Mouse (Mus musculus): ENCODE measurements around the gene Gm42742. TPM values are rescaled to one million over a fixed set of nuclear protein-coding genes. Genes with fewer than 3 reads are reported as not detected.

The Gm42742 gene
- polyA plus RNA-seq (2016; fragmentation: Nextera tagmentation; extraction: Ambion mirVana) = 73.7 and 81.2 TPM in 2 replicates

DNA sequence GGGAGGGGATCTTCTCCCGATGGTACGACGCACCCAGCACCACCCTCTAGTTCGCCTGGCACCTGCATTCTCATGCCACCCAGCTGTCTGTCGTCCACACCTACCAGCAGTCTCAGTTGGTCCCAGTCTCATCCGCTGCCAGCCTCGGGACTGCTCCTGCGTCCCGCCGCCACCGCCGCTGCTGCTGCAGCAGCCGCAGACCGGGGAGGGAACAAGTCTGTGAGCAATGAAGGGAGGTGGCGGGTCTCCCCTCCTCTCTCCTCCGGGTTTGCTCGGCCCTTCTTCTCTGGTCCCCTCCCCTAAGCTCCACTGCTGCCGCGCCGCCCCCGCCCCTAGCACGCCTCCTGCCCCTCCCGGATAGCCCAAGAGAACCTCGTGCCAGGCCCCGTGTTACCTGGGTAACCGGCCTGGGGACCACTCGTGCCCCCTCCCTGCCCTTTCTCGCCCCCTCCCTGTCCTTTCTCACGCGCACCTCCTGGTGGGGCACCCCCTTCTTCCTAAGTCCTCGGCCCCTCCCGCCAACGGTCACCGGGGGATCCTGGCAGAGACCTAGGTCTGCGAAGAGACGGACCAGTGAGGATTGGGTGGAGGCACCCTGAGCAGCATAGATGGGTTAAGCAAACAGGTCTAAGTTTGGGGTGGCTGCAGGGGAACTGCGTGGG, at the start of gene Gm42742, which contains the start of gene Prrt2:
Gene Gm42742, minus strand, starts transcription at position 197 of the 662 bp plus-strand sequence.
Gene Prrt2, minus strand, starts transcription at position 311 of the 662 bp plus-strand sequence.
- H3K27me3 ChIP-seq = no peaks in the 10 kb centered on the region
- peak; percentile 9; the same call in 1 of the 2 replicates for ATAC-seq (ENCODE audit: insufficient number of reproducible peaks, insufficient read depth, low FRiP score, low TSS enrichment, low read depth)
- H3K4me1 ChIP-seq (replicated peaks) = peaks cover 75% of the 10 kb centered on the region
- H3K27ac ChIP-seq = peak within 1 kb of the TSS; percentile 92
- peak within 1 kb of the TSS; percentile 74 for H3K9ac ChIP-seq (replicated peaks)
- peaks cover 40% of the 10 kb centered on the region for H3K36me3 ChIP-seq
- no peaks in the 10 kb centered on the region for H3K9me3 ChIP-seq
- peak within 1 kb of the TSS; percentile 58 for H3K4me3 ChIP-seq (replicated peaks)
- H3K4me2 ChIP-seq = peak within 1 kb of the TSS; percentile 92
- under 1% methylated on average over 37 of the region's 37 CpGs for WGBS

DNA sequence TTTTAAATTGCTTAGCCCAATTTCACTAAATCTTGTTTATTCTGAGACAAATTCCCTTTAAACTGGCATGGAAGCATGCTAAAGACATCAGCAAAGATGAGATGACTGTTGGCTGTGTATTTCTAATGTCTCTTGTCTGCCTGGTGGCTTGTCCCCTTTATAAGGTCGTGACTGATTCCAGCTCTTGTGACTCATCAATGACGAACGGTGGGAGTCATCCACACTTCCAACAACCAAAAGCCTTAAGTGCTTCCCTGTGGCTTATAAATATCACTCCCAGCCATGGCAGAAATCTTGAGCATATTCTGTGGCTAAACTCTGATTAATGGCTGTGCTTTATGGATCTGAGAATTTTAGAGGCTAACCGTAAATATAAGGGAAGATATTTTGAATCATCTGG, 45.4 kb upstream of the Gm42742 start:
- 75% methylated on average over 4 of the region's 4 CpGs for WGBS
- H3K4me3 ChIP-seq (replicated peaks) = no peak overlapping the region
- H3K27ac ChIP-seq = no peak overlapping the region
- no peak for ATAC-seq (ENCODE audit: insufficient number of reproducible peaks, insufficient read depth, low FRiP score, low TSS enrichment, low read depth)
- no peak overlapping the region for H3K4me2 ChIP-seq
- no peaks in the 10 kb centered on the region for H3K4me1 ChIP-seq (replicated peaks)
- 0 out of 2 replicates have a peak, but pooled peaks cover 3% of the 10 kb centered on the region for H3K9me3 ChIP-seq
- 0 out of 2 replicates have a peak, but pooled peaks cover 3% of the 10 kb centered on the region for H3K27me3 ChIP-seq
- no peaks in the 10 kb centered on the region for H3K36me3 ChIP-seq
- H3K9ac ChIP-seq (replicated peaks) = no peak overlapping the region

DNA sequence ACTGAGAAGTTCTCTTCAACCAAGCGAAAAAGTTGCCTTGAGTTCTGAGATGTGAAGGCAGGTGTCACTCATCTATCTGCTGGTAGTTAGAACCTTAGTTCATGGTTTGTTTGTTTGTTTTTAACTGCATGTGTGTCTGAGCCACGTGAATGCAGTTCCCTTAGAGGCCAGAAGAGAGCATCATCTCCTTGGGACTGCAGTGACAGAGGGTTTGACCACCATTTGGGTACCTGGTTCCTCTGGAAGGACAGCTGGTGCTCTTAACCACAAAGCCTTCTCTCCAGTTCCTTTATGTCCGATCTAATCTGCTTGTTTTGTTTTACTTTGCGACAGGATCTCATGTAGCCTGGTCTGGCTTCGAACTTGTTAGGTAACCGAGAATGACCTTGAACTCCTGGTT, 44.6 kb upstream of the Gm42742 start:
- H3K36me3 ChIP-seq = no peaks in the 10 kb centered on the region
- no peak overlapping the region for H3K9ac ChIP-seq (replicated peaks)
- no peak overlapping the region for H3K4me3 ChIP-seq (replicated peaks)
- H3K9me3 ChIP-seq = 0 out of 2 replicates have a peak, but pooled peaks cover 3% of the 10 kb centered on the region
- WGBS = 86% methylated on average over 6 of the region's 6 CpGs
- H3K27ac ChIP-seq = no peak overlapping the region
- 0 out of 2 replicates have a peak, but pooled peaks cover 4% of the 10 kb centered on the region for H3K27me3 ChIP-seq
- no peak for ATAC-seq (ENCODE audit: insufficient number of reproducible peaks, insufficient read depth, low FRiP score, low TSS enrichment, low read depth)
- no peak overlapping the region for H3K4me2 ChIP-seq
- no peaks in the 10 kb centered on the region for H3K4me1 ChIP-seq (replicated peaks)

DNA sequence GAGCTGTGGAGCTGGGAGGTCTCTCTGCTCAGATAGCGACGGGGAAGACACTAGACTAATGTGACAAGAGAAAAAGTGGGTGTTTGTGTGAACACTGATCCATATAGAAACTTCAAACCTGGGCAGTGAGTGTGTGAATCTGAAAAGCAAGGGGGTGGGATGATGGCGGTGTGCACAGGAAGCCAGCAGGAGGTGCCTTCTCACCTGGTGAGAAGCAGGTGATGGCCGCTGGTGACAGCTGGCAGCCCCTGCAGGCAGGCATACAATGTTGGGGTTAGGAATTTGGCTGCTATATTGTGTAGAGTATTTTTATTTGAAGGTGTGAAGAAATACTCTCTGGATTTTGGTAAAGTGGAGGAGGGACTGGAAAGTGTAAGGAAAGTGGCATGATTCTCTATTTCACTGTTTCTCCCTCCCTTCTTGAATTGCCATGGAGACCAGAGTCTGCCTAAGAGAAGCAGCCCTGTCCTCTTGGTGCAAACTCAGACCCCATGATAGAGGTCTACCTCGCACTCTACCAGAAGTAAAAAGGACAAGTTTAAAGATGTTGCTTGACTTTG, 34.2 kb upstream of the Gm42742 start:
- no peaks in the 10 kb centered on the region for H3K36me3 ChIP-seq
- ATAC-seq (ENCODE audit: insufficient number of reproducible peaks, insufficient read depth, low FRiP score, low TSS enrichment, low read depth) = no peak
- H3K9me3 ChIP-seq = no peaks in the 10 kb centered on the region
- H3K9ac ChIP-seq (replicated peaks) = no peak overlapping the region
- H3K4me3 ChIP-seq (replicated peaks) = no peak overlapping the region
- no peaks in the 10 kb centered on the region for H3K4me1 ChIP-seq (replicated peaks)
- 78% methylated on average over 5 of the region's 5 CpGs for WGBS
- H3K4me2 ChIP-seq = no peak overlapping the region
- H3K27me3 ChIP-seq = peaks cover 3% of the 10 kb centered on the region; the same call in 1 of the 2 replicates
- no peak overlapping the region for H3K27ac ChIP-seq

DNA sequence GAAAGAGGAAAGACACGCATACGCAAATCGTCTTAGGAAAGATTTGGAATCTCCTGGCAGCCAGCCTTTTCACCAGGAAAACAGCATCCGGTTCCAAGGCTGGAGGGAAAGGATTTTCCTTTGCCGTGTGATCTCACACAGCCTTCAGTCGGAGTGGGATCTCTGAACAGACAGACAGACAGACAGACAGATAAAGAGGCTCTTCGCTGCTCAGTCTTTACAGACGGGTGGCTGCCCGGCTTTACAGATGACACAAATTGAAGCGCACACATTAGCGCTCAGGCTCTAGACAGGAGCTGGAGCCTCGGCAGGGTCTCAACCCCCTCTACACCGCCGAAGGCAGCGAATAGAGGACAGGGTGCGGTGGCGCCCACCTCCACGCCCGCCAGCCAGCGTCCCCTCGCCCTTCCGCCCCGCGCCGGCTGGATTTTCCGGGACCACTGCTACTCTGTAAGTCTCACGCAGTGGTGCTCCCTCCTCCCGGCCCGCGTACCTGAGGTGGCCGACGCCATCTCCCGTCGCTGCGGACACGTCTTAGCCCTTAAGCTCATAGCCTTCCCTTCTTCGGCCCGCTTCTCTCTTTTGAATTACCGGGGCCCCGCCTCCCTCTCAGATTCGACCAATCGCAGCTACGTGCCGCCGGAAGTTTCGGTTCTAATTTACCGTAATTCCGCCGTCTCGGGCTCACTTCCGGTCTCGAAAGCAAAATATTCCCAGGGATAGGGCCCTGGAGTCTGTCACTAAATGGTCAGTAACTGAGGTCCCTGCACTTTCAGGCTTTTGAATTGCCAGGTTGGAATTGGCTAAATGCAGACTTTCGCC, 21.2 kb upstream of the Gm42742 start, which contains the start of gene Kif22:
Gene Kif22, minus strand, starts transcription at position 621 of the 822 bp plus-strand sequence.
- WGBS = under 1% methylated on average over 53 of the region's 53 CpGs
- H3K4me3 ChIP-seq (replicated peaks) = peak within 1 kb of the TSS; percentile 86
- peak; percentile 75; the same call in 1 of the 2 replicates for ATAC-seq (ENCODE audit: insufficient number of reproducible peaks, insufficient read depth, low FRiP score, low TSS enrichment, low read depth)
- H3K9ac ChIP-seq (replicated peaks) = peak within 1 kb of the TSS; percentile 83
- H3K27ac ChIP-seq = peak within 1 kb of the TSS; percentile 76; the same call in 1 of the 2 replicates
- no peaks in the 10 kb centered on the region for H3K27me3 ChIP-seq
- peak within 1 kb of the TSS; percentile 82 for H3K4me2 ChIP-seq
- H3K36me3 ChIP-seq = peaks cover 22% of the 10 kb centered on the region
- H3K4me1 ChIP-seq (replicated peaks) = peaks cover 17% of the 10 kb centered on the region
- H3K9me3 ChIP-seq = no peaks in the 10 kb centered on the region

DNA sequence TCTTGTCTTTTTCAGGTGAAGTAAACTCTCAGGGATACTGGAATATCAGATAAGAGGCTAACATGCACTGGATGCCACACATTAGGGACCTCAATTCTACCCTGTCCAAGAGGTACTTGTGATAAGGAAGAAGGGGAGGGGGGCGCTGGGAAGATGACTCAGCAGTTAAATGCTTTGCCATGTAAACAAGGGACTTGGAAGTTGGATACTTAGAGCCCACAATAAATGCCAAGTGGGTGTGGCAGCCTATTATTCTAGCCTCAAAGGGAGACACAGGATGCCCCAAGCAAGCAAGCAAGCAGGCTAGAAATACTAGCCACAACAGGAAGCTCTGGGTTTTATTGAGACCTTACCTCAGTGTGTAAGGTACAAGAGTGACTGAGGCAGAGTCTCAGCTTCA, 10.3 kb upstream of the Gm42742 start:
- Histone ChIP-seq H3K9me3 (no peaks in the 10 kb centered on the region), H3K27ac (no peak overlapping the region), H3K27me3 (no peaks in the 10 kb centered on the region), H3K4me1 (replicated peaks) (peaks cover 8% of the 10 kb centered on the region), H3K4me3 (replicated peaks) (no peak overlapping the region), H3K4me2 (no peak overlapping the region), H3K36me3 (peaks cover 84% of the 10 kb centered on the region), H3K9ac (replicated peaks) (no peak overlapping the region)
- WGBS = 72% methylated on average over 1 of the region's 1 CpGs
- ATAC-seq (ENCODE audit: insufficient number of reproducible peaks, insufficient read depth, low FRiP score, low TSS enrichment, low read depth) = no peak

DNA sequence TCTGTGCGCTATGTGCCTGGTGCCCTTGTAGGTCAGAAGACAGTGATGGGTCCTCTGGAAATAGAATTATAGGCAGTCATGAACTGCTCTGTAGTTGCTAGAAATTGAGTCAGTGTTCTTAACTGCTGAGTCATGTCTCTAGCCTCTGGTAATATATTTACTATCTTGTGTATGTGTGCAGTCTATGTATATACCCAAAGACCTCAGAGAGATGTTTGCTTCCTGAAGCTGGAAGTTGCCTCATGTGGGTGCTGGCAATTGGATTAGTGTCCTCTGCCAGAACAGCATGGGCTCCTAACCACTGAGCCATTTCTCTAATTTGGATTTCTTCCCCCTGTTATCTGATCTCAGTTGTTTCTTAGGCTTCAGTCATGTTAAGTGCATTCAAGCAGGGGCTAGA, 9.3 kb upstream of the Gm42742 start:
- H3K4me2 ChIP-seq = no peak overlapping the region
- H3K36me3 ChIP-seq = peaks cover 76% of the 10 kb centered on the region
- no peak overlapping the region for H3K9ac ChIP-seq (replicated peaks)
- H3K4me3 ChIP-seq (replicated peaks) = no peak overlapping the region
- H3K4me1 ChIP-seq (replicated peaks) = peaks cover 8% of the 10 kb centered on the region
- no peaks in the 10 kb centered on the region for H3K9me3 ChIP-seq
- no peak for ATAC-seq (ENCODE audit: insufficient number of reproducible peaks, insufficient read depth, low FRiP score, low TSS enrichment, low read depth)
- no peaks in the 10 kb centered on the region for H3K27me3 ChIP-seq
- 91% methylated on average over 1 of the region's 1 CpGs for WGBS
- H3K27ac ChIP-seq = no peak overlapping the region

DNA sequence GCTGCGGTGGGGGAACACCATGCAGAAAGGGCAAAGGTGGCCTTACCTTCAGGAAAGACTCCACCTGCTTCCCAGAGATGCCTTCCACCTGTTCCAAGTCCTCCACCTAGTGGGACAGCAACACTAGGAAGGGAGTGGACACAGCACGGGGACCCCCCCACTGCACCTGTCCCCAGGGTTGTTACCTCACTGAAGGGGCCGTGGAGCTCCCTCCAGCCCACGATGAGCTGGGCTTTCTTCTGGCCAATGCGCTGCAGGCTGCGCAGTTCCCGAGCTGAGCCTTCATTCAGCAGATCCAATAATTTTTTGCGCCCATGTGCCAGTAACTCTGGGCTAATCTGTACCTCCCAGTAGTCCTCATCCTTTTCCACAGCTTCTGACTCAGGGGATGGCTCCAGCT, 7.0 kb upstream of the Gm42742 start:
- ATAC-seq (ENCODE audit: insufficient number of reproducible peaks, insufficient read depth, low FRiP score, low TSS enrichment, low read depth) = peak; percentile 9
- no peaks in the 10 kb centered on the region for H3K9me3 ChIP-seq
- peak overlapping the region; percentile 98 for H3K4me3 ChIP-seq (replicated peaks)
- no peaks in the 10 kb centered on the region for H3K27me3 ChIP-seq
- peaks cover 29% of the 10 kb centered on the region for H3K4me1 ChIP-seq (replicated peaks)
- H3K27ac ChIP-seq = peak overlapping the region; percentile 99
- peak overlapping the region; percentile 92 for H3K4me2 ChIP-seq
- peaks cover 74% of the 10 kb centered on the region for H3K36me3 ChIP-seq
- 72% methylated on average over 8 of the region's 8 CpGs for WGBS
- H3K9ac ChIP-seq (replicated peaks) = peak overlapping the region; percentile 99

DNA sequence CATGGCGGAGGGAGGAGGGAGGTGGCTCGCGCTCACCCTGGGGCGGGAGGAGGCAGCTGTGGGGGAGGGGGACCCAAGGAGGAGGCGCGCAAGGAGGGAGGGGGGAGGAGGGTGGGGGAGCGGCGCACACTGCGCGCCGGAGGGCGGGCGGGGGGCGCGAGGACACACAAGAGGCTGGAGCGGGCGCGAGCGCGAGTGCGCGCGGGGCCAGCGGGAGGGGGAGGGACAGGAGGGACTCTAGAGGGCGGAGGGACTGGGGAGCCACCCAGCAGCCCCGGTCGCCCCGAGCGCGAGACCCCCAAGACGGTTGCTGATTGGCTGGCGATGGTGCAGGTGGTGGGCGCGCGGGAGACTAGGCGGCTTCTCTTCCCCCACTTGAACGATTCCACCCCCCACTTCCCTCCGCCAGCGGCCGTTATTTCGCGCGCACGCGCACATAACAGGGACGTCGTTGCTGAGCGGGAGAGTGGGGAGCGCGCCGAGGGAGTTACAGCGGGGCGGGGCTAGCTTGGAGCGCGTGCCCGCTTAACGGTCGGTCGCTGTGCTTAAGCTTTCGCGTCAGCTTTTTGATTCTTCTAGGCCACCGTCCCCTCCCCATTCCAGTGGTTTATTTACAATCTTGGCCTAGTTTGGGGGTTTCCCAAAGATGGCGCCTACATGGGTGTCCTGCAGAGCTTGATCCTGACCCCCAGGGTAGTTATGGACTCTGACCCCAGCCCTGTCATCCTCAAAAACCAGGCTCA, 6.3 kb upstream of the Gm42742 start, which contains the start of gene Maz:
Gene Maz, minus strand, starts transcription at position 54 of the 743 bp plus-strand sequence.
- Histone ChIP-seq H3K9me3 (no peaks in the 10 kb centered on the region), H3K4me3 (replicated peaks) (peak within 1 kb of the TSS; percentile 98), H3K27ac (peak within 1 kb of the TSS; percentile 99), H3K4me1 (replicated peaks) (peaks cover 36% of the 10 kb centered on the region), H3K27me3 (no peaks in the 10 kb centered on the region), H3K9ac (replicated peaks) (peak within 1 kb of the TSS; percentile 99), H3K4me2 (peak within 1 kb of the TSS; percentile 92), H3K36me3 (peaks cover 74% of the 10 kb centered on the region)
- WGBS = 2% methylated on average over 56 of the region's 63 CpGs
- ATAC-seq (ENCODE audit: insufficient number of reproducible peaks, insufficient read depth, low FRiP score, low TSS enrichment, low read depth) = peak; percentile 88

DNA sequence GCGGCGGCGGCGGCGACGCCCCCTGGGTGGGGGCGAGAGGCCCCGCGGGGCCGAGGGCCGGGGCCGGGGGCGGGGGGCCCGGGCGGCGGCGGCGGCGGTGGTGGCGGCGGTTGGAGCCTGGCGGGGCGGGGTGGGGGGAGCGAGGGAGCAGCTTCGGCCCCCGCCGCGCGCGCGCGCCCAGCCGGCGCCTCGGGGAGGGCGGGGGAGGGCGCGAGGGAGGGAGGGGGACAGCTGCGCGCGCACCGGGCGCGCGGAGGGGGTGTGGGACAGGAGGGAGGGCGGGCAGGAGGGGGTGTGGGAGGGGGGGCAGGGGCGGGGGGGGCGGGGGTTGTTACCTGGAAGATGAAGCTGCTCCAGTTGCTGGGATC, 5.7 kb upstream of the Gm42742 start:
- peaks cover 42% of the 10 kb centered on the region for H3K4me1 ChIP-seq (replicated peaks)
- WGBS = no CpG with 5 or more reads among the region's 48 CpGs

More for the DNA sequence above, 5.7 kb upstream of the Gm42742 start:
- peak overlapping the region; percentile 92 for H3K4me2 ChIP-seq
- H3K4me3 ChIP-seq (replicated peaks) = peak overlapping the region; percentile 98
- no peaks in the 10 kb centered on the region for H3K27me3 ChIP-seq
- peak overlapping the region; percentile 99 for H3K27ac ChIP-seq
- peak overlapping the region; percentile 99 for H3K9ac ChIP-seq (replicated peaks)
- no peak for ATAC-seq (ENCODE audit: insufficient number of reproducible peaks, insufficient read depth, low FRiP score, low TSS enrichment, low read depth)
- peaks cover 74% of the 10 kb centered on the region for H3K36me3 ChIP-seq
- H3K9me3 ChIP-seq = no peaks in the 10 kb centered on the region
